Mouse (Mus musculus) colon, adult 2 months (tissue): ENCODE measurements around the gene Khdrbs2. TPM values are rescaled to one million over a fixed set of nuclear protein-coding genes. Genes with fewer than 3 reads are reported as not detected.

Source experiments
- polyA plus RNA-seq: library from polyadenylated mRNA; depleted of rRNA; stranded (reverse); fragments of >200 nt; gene quantifications from 2 replicates; pipeline ENCODE4 v1.2.3, GENCODE M21; 2012; rRNA removed

Khdrbs2 gene
- polyA plus RNA-seq: 0.09 and 0.22 TPM in 2 replicates

GRCm38 (mm10) chr1:32172506-32173239 is at the start of gene Khdrbs2:
Gene Khdrbs2, plus strand, starts transcription at chr1:32172714.

GRCm38 (mm10) chr1:32547194-32547593 is 374.7 kb downstream of the Khdrbs2 start, which contains the start of gene Gm5415:
Gene Gm5415, minus strand, starts transcription at chr1:32547294.

